Mouse (Mus musculus): ENCODE results near the gene Mrgpra4. TPM values are rescaled to one million over a fixed set of nuclear protein-coding genes. Genes with fewer than 3 reads are reported as not detected.

Gene Mrgpra4
- total RNA-seq (2023), result not detected

GRCm38 (mm10) chr7:47981995-47982394, at the start of gene Mrgpra4:
Gene Mrgpra4 (minus strand): TSS chr7:47982095.

GRCm38 (mm10) chr7:48027497-48027896, 45.6 kb upstream of the Mrgpra4 start, which contains the start of gene Mrgprx1:
Gene Mrgprx1 (minus strand): TSS chr7:48027597.

Other genes starting within 250 kb of the Mrgpra4 start
- gene Mrgprx1, start 45.5 kb upstream of the Mrgpra4 start, total RNA-seq (2023), result not detected
- gene Mrgprb5, start 186.9 kb upstream of the Mrgpra4 start, total RNA-seq (2023), result not detected
- gene Mrgprb4, start 217.2 kb upstream of the Mrgpra4 start, total RNA-seq (2023), result not detected